Mouse (Mus musculus) spleen, postnatal 36 days (tissue): ENCODE data around the gene B130006D01Rik.

Source experiments
- DNase-seq, 2 experiments: peaks; one replicate each; pipeline ENCODE4 v3.0.0; 2022; ENCODE audit warnings: low spot score in 2 of 2, mixed read lengths in 1 of 2

The B130006D01Rik gene

GRCm38 (mm10) chr11:95770720-95771364 is 47.5 kb downstream of the B130006D01Rik start:
- DNase-seq, result no peak

GRCm38 (mm10) chr11:95771665-95772064 is 48.3 kb downstream of the B130006D01Rik start:
- DNase-seq, result no peak

DNA sequence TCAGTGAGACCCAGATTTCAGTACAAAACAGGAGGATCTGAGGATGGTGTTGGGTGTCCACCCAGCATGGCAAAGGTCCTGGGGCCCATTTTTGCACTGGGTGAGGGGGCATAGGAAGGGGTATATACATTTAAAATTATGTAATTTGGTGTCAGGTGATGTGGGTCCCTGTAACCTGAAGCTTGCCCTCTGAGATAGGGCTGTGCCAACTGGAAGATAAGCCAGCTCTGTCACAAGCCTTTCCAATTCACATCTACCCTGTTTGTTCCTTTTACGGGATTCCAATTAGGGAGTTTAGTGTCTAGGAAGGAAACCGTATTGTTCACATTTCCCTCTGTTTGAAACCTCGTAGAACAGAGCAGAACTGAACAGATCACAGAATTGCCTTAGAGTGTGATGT is 49.9 kb downstream of the B130006D01Rik start:
- DNase-seq, result no peak
